Mouse (Mus musculus) heart, adult 11 months (tissue): ENCODE measurements around the gene Hoxa5.
A peak's percentile ranks its signal among the peaks of the same experiment; 100 is the strongest.

ENCODE experiments used
- DNase-seq: peaks from one replicate; pipeline ENCODE4 v3.0.0; 2022

The Hoxa5 gene

GRCm38 (mm10) chr6:52204050-52204752, at the start of gene Hoxa5:
TSS of gene Hoxa5 (minus strand) at chr6:52204587.
- peak; percentile 98 for DNase-seq

DNA sequence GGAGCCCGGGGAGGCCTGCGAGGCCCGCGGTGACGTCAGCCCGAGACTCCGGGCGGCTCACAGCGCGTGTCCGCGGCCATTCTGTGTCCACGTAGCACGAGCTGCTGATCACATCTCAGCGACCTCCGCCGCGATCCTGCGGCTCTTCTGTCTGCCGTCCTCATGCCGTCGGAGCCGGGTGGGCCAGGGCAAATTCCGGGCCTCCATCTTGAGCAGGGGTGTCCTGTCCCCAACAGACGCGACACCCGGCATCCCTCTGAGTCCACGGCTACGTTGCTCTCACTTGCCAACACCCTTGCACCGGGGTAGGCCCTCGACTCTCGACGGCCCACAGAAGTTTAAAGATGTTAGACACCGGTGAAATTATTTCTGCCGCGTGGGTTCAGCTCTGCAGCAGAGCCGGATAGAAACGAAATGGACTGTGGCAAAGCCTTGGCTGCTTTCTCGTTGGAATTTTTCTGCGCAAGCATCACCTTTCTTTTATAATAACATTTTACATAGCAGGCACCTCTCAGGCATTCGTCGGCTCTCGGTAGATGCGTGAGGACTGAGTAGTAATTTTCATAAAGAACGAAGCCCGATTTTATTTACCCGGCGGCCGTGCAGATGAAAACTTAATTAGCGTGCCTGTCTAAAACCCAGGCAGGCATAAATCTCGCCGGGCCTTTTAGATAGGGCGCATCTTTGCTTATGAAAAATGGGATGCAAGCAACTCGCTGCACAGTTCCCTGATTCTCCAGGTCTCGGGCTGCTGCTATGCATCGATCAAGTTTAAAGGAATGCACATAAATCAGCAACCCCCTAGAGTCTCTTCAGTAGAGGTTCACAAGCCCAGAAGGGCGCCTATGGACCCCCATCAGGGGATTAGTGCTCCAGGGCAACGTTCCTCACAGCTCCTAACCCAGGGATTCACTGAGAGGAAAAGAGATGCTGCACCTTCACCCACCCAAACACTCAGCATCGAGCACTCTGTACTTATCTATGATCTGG, 49.4 kb upstream of the Hoxa5 start:
- DNase-seq = peak; percentile 90

DNA sequence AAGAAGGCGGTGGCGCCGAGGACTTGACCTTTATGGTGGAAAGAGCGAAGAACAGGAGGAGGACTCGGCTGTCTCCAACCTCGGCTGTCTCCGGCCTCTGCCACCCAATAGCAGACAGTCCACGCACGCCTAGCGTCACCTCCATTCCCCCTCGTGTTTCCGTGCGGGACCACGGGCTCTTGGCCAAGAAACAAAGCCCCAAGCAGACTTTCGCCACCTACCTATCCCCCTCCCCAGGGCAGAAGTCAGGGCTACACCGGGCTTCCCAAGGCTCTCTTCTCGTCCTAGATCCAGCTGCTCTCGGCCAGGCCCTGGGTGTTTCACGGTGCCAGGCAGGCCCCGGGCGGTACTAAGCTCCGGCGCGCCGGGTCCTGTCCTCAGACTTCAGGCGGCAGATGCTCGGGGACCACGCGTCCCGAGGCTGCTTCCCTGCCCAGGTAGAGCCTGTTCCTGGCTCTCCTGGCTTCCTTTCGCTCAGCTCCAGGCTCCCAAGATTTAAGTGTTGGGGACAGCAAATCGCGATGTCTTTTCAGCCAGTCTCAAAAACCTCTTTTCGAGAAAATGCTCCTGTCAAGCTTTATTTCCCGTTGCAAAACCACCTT, 48.5 kb upstream of the Hoxa5 start:
- DNase-seq = peak; percentile 90

DNA sequence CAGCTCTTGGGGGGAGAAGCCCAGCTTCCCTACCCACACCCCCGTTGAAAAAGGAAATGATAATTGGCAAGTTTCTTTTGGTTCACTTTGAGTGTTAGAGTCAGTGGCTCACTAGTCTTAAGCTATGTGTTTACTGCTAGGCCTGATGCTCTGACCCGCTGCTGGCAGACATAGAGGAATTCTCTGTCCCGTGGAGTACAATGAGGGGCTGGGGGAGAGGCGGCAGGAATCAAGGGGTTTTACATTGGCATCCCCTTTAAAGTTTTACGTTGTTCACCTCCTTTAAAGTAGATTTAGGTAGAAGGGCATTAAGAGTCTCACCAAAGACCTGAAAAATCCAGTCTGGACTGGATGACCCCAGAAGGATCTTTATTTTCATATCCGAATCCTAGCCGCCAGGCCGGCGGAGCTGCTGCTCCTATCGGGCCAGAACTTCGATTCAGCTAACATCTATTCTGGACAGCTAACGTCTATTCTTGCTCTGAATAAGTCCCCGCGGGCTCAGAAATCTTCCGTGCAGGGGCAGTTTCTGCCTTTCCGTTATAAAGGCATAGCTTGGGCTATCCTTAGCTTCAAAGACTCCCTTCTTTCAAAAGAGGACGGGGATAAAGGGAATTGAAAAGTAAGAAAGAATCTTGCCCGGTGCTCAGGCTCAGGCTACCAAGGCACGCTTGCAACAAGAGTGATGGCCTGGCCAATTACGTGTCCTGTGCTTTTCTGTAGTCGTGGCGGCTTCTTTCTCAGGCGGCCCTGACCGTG, 47.8 kb upstream of the Hoxa5 start:
- DNase-seq = peak; percentile 59

- DNase-seq = peak; percentile 57
These were observed 46.9 kb upstream of the Hoxa5 start for GRCm38 (mm10) chr6:52251177-52251879.

DNA sequence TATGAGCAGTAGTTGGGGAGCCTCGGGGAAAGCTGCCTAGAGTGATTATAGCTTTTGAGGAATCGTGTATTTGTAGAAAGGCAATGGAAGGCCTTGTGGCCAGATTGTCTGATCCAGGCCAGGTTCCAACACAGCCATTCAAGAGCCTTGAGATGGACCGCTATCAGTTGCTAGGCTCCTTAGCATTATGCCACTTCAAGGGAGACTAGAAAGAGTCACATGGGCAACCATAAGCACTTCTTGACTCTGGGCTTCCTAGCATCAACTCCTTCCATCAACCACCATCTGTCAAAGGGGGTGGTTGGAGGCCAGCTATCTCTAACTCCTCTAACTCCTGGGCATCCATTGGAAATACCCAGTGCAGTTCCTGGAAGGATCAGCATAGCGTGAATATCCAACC, 45.4 kb upstream of the Hoxa5 start:
- peak; percentile 80 for DNase-seq

GRCm38 (mm10) chr6:52249415-52249738, 45.0 kb upstream of the Hoxa5 start:
- DNase-seq = no peak

GRCm38 (mm10) chr6:52248638-52249414, 44.4 kb upstream of the Hoxa5 start:
- DNase-seq = peak; percentile 64

DNA sequence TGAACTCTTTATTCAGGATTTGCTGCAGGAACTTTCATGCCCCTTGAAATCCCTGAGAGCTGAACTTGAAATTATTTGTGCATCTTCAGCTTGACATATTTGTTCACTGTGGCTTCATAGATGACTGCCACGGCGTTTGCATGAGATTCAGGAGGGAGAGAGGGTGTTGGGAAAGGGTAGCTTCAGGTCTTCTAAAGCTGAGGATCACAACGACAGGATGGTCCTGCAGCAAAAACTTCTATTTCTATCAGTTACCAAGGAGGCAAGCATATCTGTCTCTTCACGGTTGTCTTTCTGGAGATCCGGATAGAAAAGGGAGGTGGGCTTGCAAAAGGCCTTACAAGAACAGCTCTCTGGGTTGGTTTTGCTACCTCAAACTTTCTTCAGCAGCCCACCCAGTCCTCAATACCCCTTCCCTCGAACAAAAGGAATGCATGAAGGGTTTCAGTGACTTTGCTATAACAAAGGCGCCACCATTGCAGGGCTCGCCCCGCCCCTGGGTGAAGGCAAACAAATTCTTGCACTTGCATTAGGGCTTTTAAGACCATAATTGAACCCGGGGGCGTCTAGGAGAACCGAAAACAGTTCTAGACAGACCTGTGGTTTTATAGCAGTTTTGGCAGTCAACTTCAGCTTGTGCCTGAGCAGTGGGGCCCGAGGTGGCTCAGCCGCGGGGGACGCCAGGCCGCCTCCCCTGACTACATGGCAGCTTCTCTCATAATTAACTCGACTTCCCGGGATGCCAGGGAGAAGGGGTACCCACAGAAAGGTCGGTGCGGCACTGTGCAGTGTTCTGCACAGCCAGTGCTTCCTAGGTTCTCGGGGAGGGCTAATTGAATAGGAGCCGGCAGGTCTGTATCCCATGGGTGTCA, 43.6 kb upstream of the Hoxa5 start:
- peak; percentile 88 for DNase-seq

DNA sequence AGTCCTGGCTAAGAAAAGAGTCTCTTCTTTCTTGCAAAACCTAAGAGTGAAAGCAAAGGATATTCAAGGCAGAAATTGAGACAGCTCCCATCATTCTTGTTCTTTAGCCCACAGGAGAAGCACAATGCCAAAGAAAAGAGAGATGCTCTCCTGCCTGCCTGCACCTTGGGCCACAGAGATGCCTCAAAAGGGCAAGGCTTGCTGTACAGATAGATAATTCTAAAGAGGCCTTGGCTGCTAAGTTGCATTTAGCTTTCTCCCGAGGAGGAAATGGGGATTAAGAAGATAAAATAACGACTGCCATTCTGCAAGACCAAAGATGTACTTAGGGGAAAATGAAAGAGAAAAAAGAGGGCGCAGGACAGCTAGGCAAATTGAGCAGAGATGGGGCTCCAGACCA, 42.5 kb upstream of the Hoxa5 start:
- peak; percentile 14 for DNase-seq

DNA sequence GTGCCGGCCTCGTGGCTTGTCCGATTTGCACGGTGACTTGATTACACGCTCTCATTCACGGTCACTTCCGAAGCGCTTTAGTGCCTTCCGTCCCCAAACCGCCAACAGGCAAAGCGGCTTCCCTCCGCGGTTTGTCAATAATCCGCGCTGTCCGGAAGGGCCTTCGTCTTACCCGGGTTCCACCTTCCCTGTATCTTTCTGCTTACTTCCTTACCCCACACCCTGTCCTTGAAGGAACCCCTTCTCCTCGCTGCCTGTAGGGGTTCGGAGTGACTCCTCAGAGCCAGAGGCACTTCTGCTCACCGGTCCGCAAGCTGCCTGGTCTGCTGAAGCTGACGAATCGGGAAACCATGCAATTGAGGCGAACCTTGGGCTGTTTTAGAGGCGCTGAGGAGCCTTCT, 42.0 kb upstream of the Hoxa5 start:
- DNase-seq = peak; percentile 86

- no peak for DNase-seq
These were observed 41.4 kb upstream of the Hoxa5 start, which contains the start of gene Hoxa11 for GRCm38 (mm10) chr6:52245757-52246142. TSS of gene Hoxa11 (minus strand) at chr6:52245810.

DNA sequence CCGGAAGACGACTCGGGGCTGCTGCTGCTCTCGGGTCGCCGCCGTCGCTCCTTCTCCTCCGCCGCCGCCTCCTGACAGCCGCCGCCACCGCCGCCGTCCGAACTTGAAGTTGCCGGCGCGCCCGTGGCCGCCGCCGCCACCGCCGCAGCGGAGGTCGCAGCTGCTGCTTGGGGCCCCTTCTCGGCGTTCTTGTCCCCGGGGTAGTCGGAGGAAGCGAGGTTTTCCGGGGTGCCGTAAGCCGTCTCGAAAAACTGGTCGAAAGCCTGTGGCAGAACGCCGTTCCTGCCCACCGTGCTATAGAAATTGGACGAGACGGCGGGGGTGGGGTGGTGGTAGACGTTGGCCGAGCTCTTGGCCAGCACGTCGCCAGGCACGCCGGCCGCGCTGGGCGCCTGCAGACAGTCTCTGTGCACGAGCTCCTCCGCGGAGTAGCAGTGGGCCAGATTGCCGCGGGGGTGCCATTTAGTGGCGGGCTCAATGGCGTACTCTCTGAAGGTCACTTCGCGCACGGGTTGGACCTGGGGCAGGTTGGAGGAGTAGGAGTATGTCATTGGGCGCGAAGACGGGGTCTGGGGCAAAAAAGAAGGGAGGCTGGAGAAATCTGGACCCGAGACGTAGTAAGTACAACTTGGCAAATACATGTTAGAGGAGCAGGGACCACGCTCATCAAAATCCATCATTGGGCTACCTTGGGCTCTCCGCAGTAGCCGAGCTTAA, 40.8 kb upstream of the Hoxa5 start:
- peak; percentile 87 for DNase-seq

- peak; percentile 79 for DNase-seq
These were observed 40.2 kb upstream of the Hoxa5 start for GRCm38 (mm10) chr6:52244471-52245039.

DNA sequence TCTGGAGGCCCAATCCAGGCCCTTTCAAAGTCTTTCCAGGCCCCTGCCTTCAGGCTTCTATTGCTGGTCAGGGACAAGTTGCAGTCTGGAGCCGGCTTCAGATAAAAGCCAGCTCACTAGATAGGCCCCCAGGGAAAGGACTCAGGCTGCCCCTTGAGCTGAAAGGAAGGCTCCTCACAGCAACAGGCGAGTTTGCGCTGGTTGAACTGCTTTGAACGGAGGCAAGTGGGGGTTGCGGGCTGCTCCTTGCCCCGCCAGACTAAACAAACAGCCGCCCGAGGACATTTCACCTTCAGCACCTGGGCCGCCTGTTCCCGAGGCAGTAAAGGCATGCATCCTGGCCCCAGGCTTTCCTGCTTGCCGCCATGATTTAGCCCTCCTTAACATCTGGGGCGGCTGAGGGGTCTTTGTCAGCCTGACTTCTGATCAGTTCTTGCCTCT, 39.3 kb upstream of the Hoxa5 start:
- peak; percentile 70 for DNase-seq

DNA sequence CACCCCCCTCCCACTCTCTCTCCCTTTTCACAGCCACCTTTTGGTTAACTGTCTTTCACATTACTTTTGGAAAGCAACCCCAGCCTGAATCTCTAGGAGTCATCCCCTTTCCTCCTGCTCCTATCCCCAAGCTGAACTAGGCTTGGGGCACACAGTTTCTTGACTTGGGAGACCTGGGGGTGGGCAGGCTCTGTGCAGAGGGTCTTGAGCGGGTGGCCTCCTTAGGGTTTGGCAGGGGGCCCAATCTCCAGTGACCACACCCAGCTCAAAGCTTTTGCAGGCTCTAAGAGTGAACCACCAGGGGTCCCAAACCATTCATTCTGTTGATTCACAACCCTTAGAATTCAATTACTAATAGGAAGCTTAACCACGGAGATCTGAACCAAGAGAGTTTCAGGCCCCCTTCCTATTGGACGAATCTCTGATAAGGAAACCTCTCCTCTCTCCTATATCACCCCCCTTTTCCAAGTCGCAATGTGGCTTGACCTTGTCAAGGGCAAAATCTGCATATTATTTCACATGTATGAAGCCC, 38.5 kb upstream of the Hoxa5 start:
- peak; percentile 83 for DNase-seq

DNA sequence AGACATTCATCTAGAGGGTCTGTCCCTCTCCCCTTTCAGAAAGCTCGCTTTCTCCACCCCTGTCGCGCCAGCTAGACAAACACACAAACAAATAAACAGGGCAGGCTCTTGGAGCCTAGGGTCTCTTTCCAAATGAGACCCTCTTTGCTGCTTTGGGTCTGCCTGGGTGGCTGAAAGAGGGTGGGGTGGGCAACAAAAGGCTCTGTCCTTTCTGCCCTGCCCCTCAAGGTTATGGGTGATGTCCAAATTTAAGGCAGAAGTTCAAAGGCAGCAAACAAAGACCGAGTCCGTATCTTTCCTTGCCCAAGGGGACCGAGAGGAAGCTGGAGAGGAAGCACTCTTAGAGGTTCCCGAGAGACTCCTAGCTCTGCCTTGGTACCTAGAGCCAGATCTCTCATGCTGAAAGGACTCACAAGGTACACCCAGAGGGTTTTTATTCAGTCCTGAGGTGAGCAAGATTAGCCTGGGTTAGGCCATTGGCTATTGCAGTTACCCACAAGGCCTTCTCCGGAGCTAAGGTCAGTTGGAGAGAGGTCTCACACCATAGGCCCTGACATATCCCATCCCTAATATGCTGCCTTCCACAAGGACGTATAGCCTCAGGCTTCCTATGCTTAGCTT, 36.7 kb upstream of the Hoxa5 start:
- DNase-seq = peak; percentile 89

DNA sequence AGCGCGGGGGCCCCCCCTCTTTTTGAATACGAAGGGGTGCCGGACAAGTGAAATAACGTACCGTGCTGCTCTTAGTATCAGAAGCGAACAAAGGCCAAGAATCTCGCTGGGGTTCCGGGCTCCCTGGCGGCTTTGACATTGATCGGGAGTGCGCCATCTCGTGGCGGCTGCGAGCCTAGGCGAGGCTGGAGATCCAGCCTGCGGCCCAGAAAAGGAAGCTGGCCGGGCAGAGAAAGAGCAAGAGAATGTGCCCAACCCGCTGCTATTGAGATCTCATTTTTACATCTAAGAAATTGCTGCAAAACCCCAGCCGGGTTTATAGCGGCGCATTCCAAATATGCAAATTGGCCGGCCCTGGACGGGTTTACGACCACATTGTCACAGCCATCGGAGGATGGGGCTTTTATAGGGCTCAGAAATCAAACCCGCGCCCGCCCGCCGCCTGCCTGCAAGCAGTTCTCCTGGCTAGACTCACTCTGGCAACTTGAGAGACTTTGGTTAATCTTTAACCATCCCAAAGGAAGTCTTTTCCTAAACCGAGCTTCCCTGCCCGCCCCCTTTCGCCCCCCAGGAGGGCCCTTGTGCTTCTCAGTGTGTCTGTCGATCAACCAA, 36.1 kb upstream of the Hoxa5 start, which contains the start of gene Hoxa10:
Hoxa10 (minus strand) TSS at position 466 of the 612 bp plus-strand sequence.
- peak; percentile 95 for DNase-seq
